Mouse (Mus musculus) intestine, embryonic 15.5 days (tissue): ENCODE results near the gene Gm8232. TPM values are rescaled to one million over a fixed set of nuclear protein-coding genes. Genes with fewer than 3 reads are reported as not detected.
"Not testable (repeated sequence)": the region's sequence is repeated elsewhere in the genome, so short reads cannot be mapped to it uniquely, and the experiment has no call there.

ENCODE experiments used
- ATAC-seq: fragments of 200-750 bp; cut with Nextera tagmentation; 2 replicates; pipeline ENCODE4 v1.8.0; 2017; ENCODE audit warnings: moderate TSS enrichment, moderate library complexity
- H3K27ac ChIP-seq: fragments of 300-500 bp; sonication (generic); 2 replicates; pipeline ENCODE4 v1.5.1; 2015; ENCODE audit warnings: mild to moderate bottlenecking, inconsistent platforms
- H3K27me3 ChIP-seq: fragments of 300-500 bp; sonication (generic); replicated peaks from 2 replicates; pipeline ENCODE4 v1.6.1; 2015; ENCODE audit warnings: inconsistent platforms
- H3K36me3 ChIP-seq: fragments of 300-500 bp; sonication (generic); 2 replicates; pipeline ENCODE4 v1.6.1; 2015; ENCODE audit warnings: inconsistent platforms
- H3K4me1 ChIP-seq: fragments of 300-500 bp; sonication (generic); replicated peaks from 2 replicates; pipeline ENCODE4 v1.6.1; 2015; ENCODE audit warnings: inconsistent platforms
- H3K4me2 ChIP-seq: fragments of 300-500 bp; sonication (generic); replicated peaks from 2 replicates; pipeline ENCODE4 v1.6.1; 2015; ENCODE audit warnings: mild to moderate bottlenecking, inconsistent platforms
- H3K4me3 ChIP-seq: fragments of 300-500 bp; sonication (generic); replicated peaks from 2 replicates; pipeline ENCODE4 v1.5.1; 2015; ENCODE audit warnings: inconsistent platforms
- H3K9ac ChIP-seq: fragments of 300-500 bp; sonication (generic); 2 replicates; pipeline ENCODE4 v1.6.1; 2015; ENCODE audit warnings: inconsistent platforms
- H3K9me3 ChIP-seq: fragments of 300-500 bp; sonication (generic); 2 replicates; pipeline ENCODE4 v1.6.1; 2016; ENCODE audit warnings: inconsistent platforms
- WGBS: fragments of 180-500 bp; shearing (Covaris S2); methylation state at CpG from one replicate; pipeline ENCODE4 v1.1.7; 2015; 5-methylcytosine and 5-hydroxymethylcytosine counted together
- polyA plus RNA-seq: library from polyadenylated mRNA; unstranded; fragments of >200 nt; fragmentation: Nextera tagmentation; extraction: Ambion mirVana; gene quantifications from 2 replicates; pipeline ENCODE4 v1.2.1, GENCODE M21; 2015

Gm8232 gene
- not detected in 2 replicates for polyA plus RNA-seq

DNA sequence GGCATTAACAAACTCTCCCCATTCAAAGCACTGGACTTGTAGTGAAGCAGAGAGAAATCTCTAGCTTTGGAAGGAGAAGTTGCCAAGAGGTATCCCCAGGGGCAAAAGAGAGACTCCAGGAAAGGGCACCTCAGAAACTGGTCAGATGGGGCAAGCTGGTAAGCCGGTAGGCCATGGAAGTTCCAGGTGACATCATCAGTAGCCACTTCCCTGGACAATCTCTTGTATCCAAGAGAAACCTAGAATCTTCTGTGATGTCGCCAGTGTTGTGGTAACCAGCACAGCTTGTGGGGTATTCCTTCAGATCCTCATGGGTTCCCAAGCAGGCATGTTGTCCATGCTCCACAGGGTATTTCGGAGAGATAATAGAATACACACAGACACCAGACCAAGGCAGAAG is at the start of gene Gm8232:
Gene Gm8232, plus strand, starts transcription at position 301 of the 400 bp plus-strand sequence.
- not testable (repeated sequence) for ATAC-seq, H3K9me3 ChIP-seq, H3K4me3 ChIP-seq, H3K27me3 ChIP-seq, H3K4me2 ChIP-seq, H3K27ac ChIP-seq, H3K9ac ChIP-seq, H3K36me3 ChIP-seq, H3K4me1 ChIP-seq
- 94% methylated on average over 3 of the region's 3 CpGs for WGBS

DNA sequence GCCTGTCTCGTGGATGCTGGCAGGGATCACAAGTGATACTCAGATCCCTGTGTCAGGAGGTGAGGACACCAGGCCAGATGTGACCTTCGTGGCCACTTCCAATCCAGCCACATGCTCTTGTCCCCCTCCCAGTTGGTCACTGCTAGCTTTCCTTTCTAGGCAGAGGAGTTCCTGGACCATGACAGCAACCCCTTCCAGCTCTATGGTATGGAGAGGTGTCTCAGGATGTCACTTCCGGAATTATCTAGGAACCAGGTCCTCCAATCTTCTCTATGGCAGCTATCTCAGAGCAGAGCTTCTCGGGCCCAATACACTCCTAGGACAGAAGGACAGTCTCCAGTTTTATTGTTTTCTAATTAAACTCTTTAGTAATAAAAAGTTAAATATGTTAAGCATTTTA is 49.2 kb upstream of the Gm8232 start:
- not testable (repeated sequence) for H3K9ac ChIP-seq, H3K9me3 ChIP-seq, H3K4me2 ChIP-seq, H3K36me3 ChIP-seq, H3K27me3 ChIP-seq, H3K4me3 ChIP-seq, ATAC-seq, H3K4me1 ChIP-seq, H3K27ac ChIP-seq
- WGBS: 64% methylated on average over 4 of the region's 4 CpGs

DNA sequence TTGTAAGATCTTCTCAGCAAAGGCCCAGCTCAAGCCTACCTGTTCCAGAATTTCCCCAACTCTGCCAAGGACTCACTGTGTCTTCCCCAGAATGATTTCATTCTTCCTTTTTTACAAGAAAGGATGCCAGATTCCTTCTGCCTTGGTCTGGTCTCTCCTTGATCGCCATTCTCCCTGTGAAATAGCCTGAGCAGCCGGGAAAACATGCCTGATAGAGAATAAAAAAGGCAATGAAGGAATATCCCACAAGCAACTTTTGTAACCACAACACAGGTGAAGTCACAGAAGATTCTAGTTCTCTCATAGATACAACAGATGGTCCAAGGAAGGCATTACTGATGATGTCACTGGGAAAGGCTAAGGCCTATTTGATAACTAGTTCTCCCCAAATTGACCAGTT is 22.8 kb upstream of the Gm8232 start, which contains the start of gene Gm3371:
Gene Gm3371, minus strand, starts transcription at position 101 of the 400 bp plus-strand sequence.
- ATAC-seq, H3K27ac ChIP-seq, H3K27me3 ChIP-seq, H3K4me2 ChIP-seq, H3K9me3 ChIP-seq, H3K4me3 ChIP-seq, H3K4me1 ChIP-seq, H3K36me3 ChIP-seq, H3K9ac ChIP-seq: not testable (repeated sequence)
- WGBS: no CpG with 5 or more reads among the region's 2 CpGs

Other genes starting within 250 kb of the Gm8232 start
- not detected in 2 replicates for gene Gm8212, start 236.0 kb upstream of the Gm8232 start, polyA plus RNA-seq
- not detected in 2 replicates for gene 4930503E14Rik, start 220.4 kb upstream of the Gm8232 start, polyA plus RNA-seq
- gene Gm8220, start 148.1 kb upstream of the Gm8232 start, polyA plus RNA-seq: not detected in 2 replicates
- not detected in 2 replicates for gene Gm5930, start 95.1 kb upstream of the Gm8232 start, polyA plus RNA-seq
- not detected in 2 replicates for gene Gm8229, start 68.3 kb upstream of the Gm8232 start, polyA plus RNA-seq
- not detected in 2 replicates for gene Gm3371, start 22.9 kb upstream of the Gm8232 start, polyA plus RNA-seq
- not detected in 2 replicates for gene BC061237, start 58.8 kb downstream of the Gm8232 start, polyA plus RNA-seq
- gene Gm17093, start 84.6 kb downstream of the Gm8232 start, polyA plus RNA-seq: not detected in 2 replicates
- not detected in 2 replicates for gene Gm8247, start 149.5 kb downstream of the Gm8232 start, polyA plus RNA-seq
- gene Gm5624, start 194.3 kb downstream of the Gm8232 start, polyA plus RNA-seq: not detected in 2 replicates